Mouse (Mus musculus) MN1 (cell line): Measurements from ENCODE around the gene Ccdc97.

Experiments
- DNase-seq: peaks from one replicate; pipeline ENCODE4 v3.0.0-alpha.2; 2016; ENCODE audit warnings: low spot score

Ccdc97 gene

GRCm38 (mm10) chr7:25666381-25666780 lies 52.5 kb downstream of the Ccdc97 start:
- DNase-seq, result no peak
